Mouse (Mus musculus): Measurements from ENCODE around the gene Zbed4. TPM values are rescaled to one million over a fixed set of nuclear protein-coding genes. Genes with fewer than 3 reads are reported as not detected.
"Not testable (repeated sequence)": the region's sequence is repeated elsewhere in the genome, so short reads cannot be mapped to it uniquely, and the experiment has no call there.

Zbed4 gene
- total RNA-seq (2014; rRNA removed) (19.2 and 20.7 TPM in 2 replicates), polyA plus RNA-seq (2015; fragmentation: Nextera tagmentation; extraction: Ambion mirVana) (4.3 and 4.5 TPM in 2 replicates)

DNA sequence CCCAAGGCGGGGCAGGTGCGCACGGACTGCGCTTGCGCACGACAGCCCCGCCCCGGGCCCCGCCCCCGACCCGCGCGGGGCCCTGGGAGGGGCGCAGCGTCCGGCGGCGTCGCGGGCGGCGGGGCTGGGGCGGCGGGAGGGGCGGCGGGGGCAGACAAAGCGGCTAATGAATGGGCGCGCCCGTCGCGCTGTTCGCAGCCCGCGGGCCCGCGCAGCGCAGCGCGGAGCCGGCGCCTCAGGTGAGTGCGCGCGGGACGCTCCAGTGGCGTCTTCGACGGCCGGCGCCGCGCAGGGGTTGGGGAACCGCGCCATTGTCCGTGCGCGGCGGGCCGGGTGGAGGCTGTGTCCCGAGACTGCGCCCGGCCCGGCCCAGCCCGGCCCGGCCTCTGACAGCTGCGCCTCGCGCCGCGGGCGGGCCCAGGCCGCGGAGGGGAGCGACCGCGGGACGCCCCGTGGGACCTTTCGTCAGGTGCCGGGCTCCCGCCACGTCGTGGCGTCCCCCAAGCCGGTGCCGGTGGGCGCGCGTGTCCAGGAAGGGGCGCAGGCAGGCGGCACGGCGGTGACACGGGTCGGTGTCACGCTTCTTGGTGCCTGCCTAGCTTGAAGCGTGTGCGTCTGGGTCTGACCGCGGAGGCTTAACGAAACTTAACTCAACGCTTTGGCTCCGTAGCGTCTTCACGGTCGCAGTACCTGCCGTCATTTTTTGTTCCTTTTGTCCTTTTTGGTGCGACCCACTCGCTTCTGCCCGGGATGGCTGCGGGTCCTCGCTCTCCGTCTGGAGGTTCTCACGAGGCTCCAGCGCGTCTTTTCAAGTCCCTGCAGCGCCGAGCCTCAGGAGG, at the start of gene Zbed4:
Gene Zbed4, plus strand, starts transcription at position 97 of the 839 bp plus-strand sequence.
- peak; percentile 61 for DNase-seq (ENCODE audit: low spot score)
- Histone ChIP-seq H3K4me3 (ENCODE audit: low read depth, low read length) (peak within 1 kb of the TSS; percentile 81), H3K4me1 (ENCODE audit: insufficient read depth, low read length) (no peaks in the 10 kb centered on the region; the same call in 1 of the 2 replicates), H3K9me3 (ENCODE audit: low read length) (no peaks in the 10 kb centered on the region), H3K36me3 (ENCODE audit: insufficient read depth, low read length) (no peaks in the 10 kb centered on the region), H3K27me3 (ENCODE audit: insufficient read depth, low read length) (no peaks in the 10 kb centered on the region), H3K9ac (replicated peaks; ENCODE audit: low read length, poor library complexity, severe bottlenecking) (peak within 1 kb of the TSS; percentile 70), H3K27ac (ENCODE audit: low read depth, low read length) (peak within 1 kb of the TSS; percentile 78), H3K4me2 (ENCODE audit: low read depth, low read length, poor library complexity, severe bottlenecking) (peak within 1 kb of the TSS; percentile 89)
- TF ChIP-seq CTCF (IDR thresholded peaks at IDR 0.05), result no peak
- WGBS, result under 1% methylated on average over 68 of the region's 119 CpGs
- peak; percentile 45 for ATAC-seq (ENCODE audit: low FRiP score)

DNA sequence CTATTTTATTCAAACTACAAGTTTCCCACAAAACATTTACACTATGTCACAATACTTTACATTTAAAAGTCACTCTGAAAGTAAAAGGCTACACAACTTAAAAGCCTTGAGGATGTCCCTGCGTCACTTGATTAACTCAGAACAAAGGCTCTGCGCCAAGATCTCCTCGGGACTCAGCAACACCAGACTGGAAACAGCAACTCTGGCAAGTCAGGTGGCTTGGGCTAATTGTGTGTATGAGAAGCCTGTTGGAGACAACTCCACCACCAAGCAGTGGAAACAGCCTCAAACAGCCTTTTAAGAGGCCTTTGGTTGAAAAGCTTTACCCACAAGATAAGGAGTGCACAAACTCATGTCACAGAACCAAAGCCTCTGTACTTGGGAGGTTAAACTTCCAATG, 49.0 kb upstream of the Zbed4 start:
- 60% methylated on average over 3 of the region's 3 CpGs for WGBS
- no peak overlapping the region for H3K27ac ChIP-seq (ENCODE audit: low read depth, low read length)
- H3K27me3 ChIP-seq (ENCODE audit: insufficient read depth, low read length), result no peaks in the 10 kb centered on the region
- H3K4me2 ChIP-seq (ENCODE audit: low read depth, low read length, poor library complexity, severe bottlenecking), result no peak overlapping the region
- no peaks in the 10 kb centered on the region for H3K9me3 ChIP-seq (ENCODE audit: low read length)
- H3K36me3 ChIP-seq (ENCODE audit: insufficient read depth, low read length), result peaks cover 54% of the 10 kb centered on the region
- ATAC-seq (ENCODE audit: low FRiP score) (no peak), DNase-seq (ENCODE audit: low spot score) (peak; percentile 44)
- no peaks in the 10 kb centered on the region for H3K4me1 ChIP-seq (ENCODE audit: insufficient read depth, low read length)
- no peak overlapping the region for H3K9ac ChIP-seq (replicated peaks; ENCODE audit: low read length, poor library complexity, severe bottlenecking)
- no peak overlapping the region for H3K4me3 ChIP-seq (ENCODE audit: low read depth, low read length)
- no peak for TF ChIP-seq CTCF (IDR thresholded peaks at IDR 0.05)

DNA sequence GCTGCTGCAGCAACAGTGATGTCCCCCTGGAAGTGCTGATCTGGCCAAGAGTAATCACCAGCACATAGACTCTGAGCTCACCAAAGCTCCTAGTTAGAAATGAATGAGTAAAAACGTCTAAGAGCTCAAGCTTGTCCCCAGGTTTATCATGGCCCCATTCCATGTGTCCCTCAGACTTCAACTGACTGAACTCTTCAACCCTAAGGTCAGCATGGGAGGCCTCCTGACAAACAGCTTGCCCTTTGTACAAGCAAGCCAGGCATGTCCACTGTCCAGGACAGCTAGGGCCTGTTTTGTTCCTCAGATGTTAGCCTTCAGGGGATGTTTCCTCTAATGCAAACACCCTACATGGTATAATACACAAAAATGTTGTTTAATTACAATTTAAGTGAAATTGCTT, 47.2 kb upstream of the Zbed4 start:
- no peak for TF ChIP-seq CTCF (IDR thresholded peaks at IDR 0.05)
- H3K36me3 ChIP-seq (ENCODE audit: insufficient read depth, low read length), result peaks cover 52% of the 10 kb centered on the region
- H3K4me1 ChIP-seq (ENCODE audit: insufficient read depth, low read length), result no peaks in the 10 kb centered on the region
- ATAC-seq (ENCODE audit: low FRiP score) (no peak), DNase-seq (ENCODE audit: low spot score) (no peak)
- H3K9ac ChIP-seq (replicated peaks; ENCODE audit: low read length, poor library complexity, severe bottlenecking), result no peak overlapping the region
- no peak overlapping the region for H3K27ac ChIP-seq (ENCODE audit: low read depth, low read length)
- no peak overlapping the region for H3K4me3 ChIP-seq (ENCODE audit: low read depth, low read length)
- H3K4me2 ChIP-seq (ENCODE audit: low read depth, low read length, poor library complexity, severe bottlenecking), result no peak overlapping the region
- H3K27me3 ChIP-seq (ENCODE audit: insufficient read depth, low read length), result no peaks in the 10 kb centered on the region
- no peaks in the 10 kb centered on the region for H3K9me3 ChIP-seq (ENCODE audit: low read length)
- WGBS, result 75% methylated on average over 1 of the region's 1 CpGs

DNA sequence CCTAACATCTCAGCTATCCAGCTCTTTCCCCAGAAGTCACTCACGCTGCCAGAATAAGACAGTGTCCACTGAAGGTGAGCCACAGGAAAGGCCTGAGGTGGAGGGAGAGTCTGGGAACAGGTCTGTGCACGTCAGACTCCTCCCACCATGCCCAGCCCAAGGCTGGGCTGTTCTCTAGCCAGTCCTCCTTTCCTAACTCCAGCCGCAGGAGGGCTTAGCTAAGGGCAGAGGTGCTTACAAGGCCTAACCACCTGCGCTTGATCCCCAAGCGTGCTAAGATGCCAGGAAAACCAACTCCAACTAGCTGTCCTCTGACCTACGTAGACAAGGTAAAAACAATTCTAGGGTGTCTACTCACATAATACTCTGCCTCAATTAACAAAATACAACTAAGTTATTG, 45.1 kb upstream of the Zbed4 start:
- Histone ChIP-seq H3K27ac (ENCODE audit: low read depth, low read length) (no peak overlapping the region), H3K4me3 (ENCODE audit: low read depth, low read length) (no peak overlapping the region), H3K4me1 (ENCODE audit: insufficient read depth, low read length) (no peaks in the 10 kb centered on the region), H3K9ac (replicated peaks; ENCODE audit: low read length, poor library complexity, severe bottlenecking) (no peak overlapping the region), H3K4me2 (ENCODE audit: low read depth, low read length, poor library complexity, severe bottlenecking) (no peak overlapping the region), H3K27me3 (ENCODE audit: insufficient read depth, low read length) (no peaks in the 10 kb centered on the region), H3K9me3 (ENCODE audit: low read length) (no peaks in the 10 kb centered on the region), H3K36me3 (ENCODE audit: insufficient read depth, low read length) (peaks cover 53% of the 10 kb centered on the region)
- TF ChIP-seq CTCF (IDR thresholded peaks at IDR 0.05), result no peak
- DNase-seq (ENCODE audit: low spot score), result no peak
- 91% methylated on average over 6 of the region's 6 CpGs for WGBS
- ATAC-seq (ENCODE audit: low FRiP score), result no peak

DNA sequence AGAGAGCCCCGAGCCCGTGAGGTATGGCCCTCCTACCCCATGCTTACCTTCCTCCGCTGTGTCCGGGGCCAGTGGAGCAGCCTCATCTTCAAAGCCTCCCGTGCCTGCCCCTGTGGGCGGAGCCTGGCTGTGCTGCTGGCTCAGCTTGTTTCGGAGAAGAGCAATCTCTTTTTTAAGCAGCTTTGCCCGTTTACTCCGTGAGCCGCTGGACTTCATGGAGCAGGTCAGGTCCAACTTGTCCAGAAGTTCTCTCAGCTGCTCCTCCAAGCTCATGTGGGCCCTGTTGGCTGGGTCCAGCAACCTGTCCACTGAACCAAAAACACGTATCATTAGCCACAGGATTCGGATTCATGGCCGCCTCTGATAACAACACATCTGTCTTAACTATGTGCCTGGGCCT, 44.5 kb upstream of the Zbed4 start:
- DNase-seq (ENCODE audit: low spot score); H3K9me3 ChIP-seq (ENCODE audit: low read length); H3K4me2 ChIP-seq (ENCODE audit: low read depth, low read length, poor library complexity, severe bottlenecking); ATAC-seq (ENCODE audit: low FRiP score); H3K9ac ChIP-seq (replicated peaks; ENCODE audit: low read length, poor library complexity, severe bottlenecking); H3K27ac ChIP-seq (ENCODE audit: low read depth, low read length); H3K4me1 ChIP-seq (ENCODE audit: insufficient read depth, low read length); H3K27me3 ChIP-seq (ENCODE audit: insufficient read depth, low read length); H3K4me3 ChIP-seq (ENCODE audit: low read depth, low read length): not testable (repeated sequence)
- WGBS, result 69% methylated on average over 13 of the region's 13 CpGs
- peaks cover 56% of the 10 kb centered on the region for H3K36me3 ChIP-seq (ENCODE audit: insufficient read depth, low read length)

DNA sequence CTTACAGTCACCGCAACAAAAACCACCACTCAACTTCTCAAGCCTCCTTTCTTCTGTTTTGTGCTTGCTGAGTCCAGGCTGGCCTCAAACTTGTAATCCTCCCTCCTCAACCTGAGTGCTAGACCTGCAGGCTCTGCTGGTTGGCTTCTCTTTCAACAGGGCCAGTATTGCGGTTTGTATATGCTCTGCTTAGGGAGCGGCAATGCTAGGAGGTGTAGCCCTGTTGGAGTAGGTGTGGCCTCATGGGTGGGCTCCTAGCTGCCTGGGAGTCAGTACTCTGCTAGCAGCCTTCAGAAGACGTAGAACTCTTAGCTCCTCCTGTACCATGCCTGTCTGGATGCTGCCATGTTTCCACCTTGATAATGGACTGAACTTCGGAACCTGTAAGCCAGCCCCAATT, 43.3 kb upstream of the Zbed4 start:
- ATAC-seq (ENCODE audit: low FRiP score) (no peak), DNase-seq (ENCODE audit: low spot score) (no peak)
- Histone ChIP-seq H3K4me2 (ENCODE audit: low read depth, low read length, poor library complexity, severe bottlenecking) (no peak overlapping the region), H3K9me3 (ENCODE audit: low read length) (no peaks in the 10 kb centered on the region), H3K9ac (replicated peaks; ENCODE audit: low read length, poor library complexity, severe bottlenecking) (no peak overlapping the region), H3K27me3 (ENCODE audit: insufficient read depth, low read length) (no peaks in the 10 kb centered on the region), H3K4me1 (ENCODE audit: insufficient read depth, low read length) (no peaks in the 10 kb centered on the region), H3K36me3 (ENCODE audit: insufficient read depth, low read length) (peaks cover 66% of the 10 kb centered on the region), H3K4me3 (ENCODE audit: low read depth, low read length) (no peak overlapping the region), H3K27ac (ENCODE audit: low read depth, low read length) (no peak overlapping the region)
- WGBS, result 91% methylated on average over 5 of the region's 5 CpGs
- no peak for TF ChIP-seq CTCF (IDR thresholded peaks at IDR 0.05)

Data from midbrain, postnatal 0 days (tissue).